Mouse (Mus musculus) limb, embryonic 14.5 days (tissue): ENCODE results near the gene C1rb. TPM values are rescaled to one million over a fixed set of nuclear protein-coding genes. Genes with fewer than 3 reads are reported as not detected.
"Not testable (repeated sequence)": the region's sequence is repeated elsewhere in the genome, so short reads cannot be mapped to it uniquely, and the experiment has no call there.

ENCODE experiments used
- ATAC-seq: fragments of 200-750 bp; cut with Nextera tagmentation; 2 replicates; pipeline ENCODE4 v1.8.0; 2017; ENCODE audit warnings: low read depth, moderate number of reproducible peaks, moderate TSS enrichment; ENCODE audit not compliant: low FRiP score
- DNase-seq: peaks from one replicate; pipeline ENCODE4 v3.0.0-alpha.2; 2015; ENCODE audit warnings: low spot score
- H3K27ac ChIP-seq: fragments of 300-500 bp; sonication (generic); replicated peaks from 2 replicates; pipeline ENCODE4 v1.5.1; 2014; ENCODE audit warnings: low read depth, mild to moderate bottlenecking, low read length, moderate library complexity, mixed read lengths
- H3K27me3 ChIP-seq: fragments of 300-500 bp; sonication (generic); 2 replicates; pipeline ENCODE4 v1.6.1; 2014; ENCODE audit warnings: low read length, mixed read lengths; ENCODE audit not compliant: control insufficient read depth, insufficient read depth
- H3K36me3 ChIP-seq: fragments of 300-500 bp; sonication (generic); 2 replicates; pipeline ENCODE4 v1.6.1; 2014; ENCODE audit warnings: mild to moderate bottlenecking, low read length, moderate library complexity, mixed read lengths; ENCODE audit not compliant: control insufficient read depth, insufficient read depth
- H3K4me1 ChIP-seq: fragments of 300-500 bp; sonication (generic); 2 replicates; pipeline ENCODE4 v1.6.1; 2014; ENCODE audit warnings: antibody characterized with exemption, low read length, mixed read lengths; ENCODE audit not compliant: control insufficient read depth, insufficient read depth
- H3K4me2 ChIP-seq: fragments of 300-500 bp; sonication (generic); replicated peaks from 2 replicates; pipeline ENCODE4 v1.6.1; 2014; ENCODE audit warnings: low read depth, mild to moderate bottlenecking, low read length, moderate library complexity; ENCODE audit not compliant: severe bottlenecking
- H3K4me3 ChIP-seq: fragments of 300-500 bp; sonication (generic); replicated peaks from 2 replicates; pipeline ENCODE4 v1.5.1; 2014; ENCODE audit warnings: low read length
- H3K9ac ChIP-seq: fragments of 300-500 bp; sonication (generic); 2 replicates; pipeline ENCODE4 v1.6.1; 2014; ENCODE audit warnings: mild to moderate bottlenecking, low read depth, low read length, moderate library complexity; ENCODE audit not compliant: severe bottlenecking
- H3K9me3 ChIP-seq: fragments of 300-500 bp; sonication (generic); 2 replicates; pipeline ENCODE4 v1.6.1; 2016; ENCODE audit warnings: low read length; ENCODE audit not compliant: control insufficient read depth
- POLR2A ChIP-seq: fragments of 200-500 bp; IDR thresholded peaks from 2 replicates; pipeline ENCODE4 v1.8.0; 2012; ENCODE audit warnings: inconsistent platforms, mild to moderate bottlenecking, moderate library complexity, borderline replicate concordance; ENCODE audit not compliant: insufficient read depth, insufficient read length; ENCODE audit errors: extremely low read depth
- WGBS: fragments of 180-500 bp; shearing (Covaris S2); extraction: QIAGEN DNeasy Blood & Tissue Kit; methylation state at CpG from one replicate; pipeline ENCODE4 v1.1.7; 2014; 5-methylcytosine and 5-hydroxymethylcytosine counted together
- polyA plus RNA-seq, 2 experiments: library from polyadenylated mRNA; depleted of rRNA in 1 of 2; stranded (reverse) in 1 of 2; unstranded in 1 of 2; fragments of >200 nt; fragmentation: Nextera tagmentation in 1 of 2; extraction: Ambion mirVana in 1 of 2; gene quantifications; 2 replicates each; pipeline versions ENCODE4 v1.2.1 to v1.2.3; 2012 to 2014

C1rb gene
- polyA plus RNA-seq, 2 experiments = 0.11 TPM; not detected in 1

- DNase-seq, ATAC-seq, H3K9ac ChIP-seq, H3K4me1 ChIP-seq, H3K27ac ChIP-seq, H3K4me2 ChIP-seq, H3K27me3 ChIP-seq, H3K36me3 ChIP-seq, H3K9me3 ChIP-seq, H3K4me3 ChIP-seq: not testable (repeated sequence)
- 79% methylated on average over 3 of the region's 3 CpGs for WGBS
Observed at GRCm38 (mm10) chr6:124575155-124575678, 5.1 kb downstream of the C1rb start.

- not testable (repeated sequence) for DNase-seq, H3K4me1 ChIP-seq, H3K4me2 ChIP-seq, H3K9me3 ChIP-seq, H3K9ac ChIP-seq, H3K36me3 ChIP-seq, H3K4me3 ChIP-seq, H3K27me3 ChIP-seq, H3K27ac ChIP-seq, ATAC-seq
- WGBS = 85% methylated on average over 7 of the region's 7 CpGs
Observed at GRCm38 (mm10) chr6:124580155-124580554, 10.1 kb downstream of the C1rb start.

GRCm38 (mm10) chr6:124582231-124582630 lies 12.1 kb downstream of the C1rb start:
- no peaks in the 10 kb centered on the region for H3K36me3 ChIP-seq
- no peak overlapping the region for H3K9ac ChIP-seq
- H3K27ac ChIP-seq = no peak overlapping the region
- DNase-seq = no peak
- no peak overlapping the region for H3K4me2 ChIP-seq
- TF ChIP-seq POLR2A = no peak
- no peaks in the 10 kb centered on the region for H3K9me3 ChIP-seq
- no peaks in the 10 kb centered on the region for H3K27me3 ChIP-seq
- no peaks in the 10 kb centered on the region for H3K4me1 ChIP-seq
- no peak overlapping the region for H3K4me3 ChIP-seq
- WGBS = 93% methylated on average over 1 of the region's 1 CpGs
- no peak for ATAC-seq

- H3K4me2 ChIP-seq = no peak overlapping the region
- H3K9ac ChIP-seq = no peak overlapping the region
- H3K36me3 ChIP-seq = no peaks in the 10 kb centered on the region
- H3K27ac ChIP-seq = no peak overlapping the region
- DNase-seq (no peak), ATAC-seq (no peak)
- WGBS = 80% methylated on average over 3 of the region's 3 CpGs
- no peaks in the 10 kb centered on the region for H3K27me3 ChIP-seq
- H3K4me3 ChIP-seq = no peak overlapping the region
- no peaks in the 10 kb centered on the region for H3K4me1 ChIP-seq
- no peak for TF ChIP-seq POLR2A
- H3K9me3 ChIP-seq = no peaks in the 10 kb centered on the region
Observed at GRCm38 (mm10) chr6:124584935-124585334, 14.8 kb downstream of the C1rb start.

- Histone ChIP-seq H3K4me2 (no peak overlapping the region), H3K27ac (no peak overlapping the region), H3K9me3 (no peaks in the 10 kb centered on the region), H3K4me3 (no peak overlapping the region), H3K4me1 (no peaks in the 10 kb centered on the region), H3K9ac (no peak overlapping the region), H3K36me3 (no peaks in the 10 kb centered on the region), H3K27me3 (no peaks in the 10 kb centered on the region)
- ATAC-seq (no peak), DNase-seq (no peak)
- 89% methylated on average over 3 of the region's 3 CpGs for WGBS
- no peak for TF ChIP-seq POLR2A
Observed at GRCm38 (mm10) chr6:124585761-124586160, 15.7 kb downstream of the C1rb start.

GRCm38 (mm10) chr6:124586266-124586665 lies 16.2 kb downstream of the C1rb start:
- Histone ChIP-seq H3K4me3 (no peak overlapping the region), H3K27me3 (no peaks in the 10 kb centered on the region), H3K9me3 (no peaks in the 10 kb centered on the region), H3K9ac (no peak overlapping the region), H3K4me1 (no peaks in the 10 kb centered on the region), H3K4me2 (no peak overlapping the region), H3K27ac (no peak overlapping the region), H3K36me3 (no peaks in the 10 kb centered on the region)
- no peak for TF ChIP-seq POLR2A
- 66% methylated on average over 4 of the region's 4 CpGs for WGBS
- no peak for ATAC-seq
- DNase-seq = no peak
